Mouse (Mus musculus): ENCODE results near the gene Gm14525.
"Not testable (repeated sequence)": the region's sequence is repeated elsewhere in the genome, so short reads cannot be mapped to it uniquely, and the experiment has no call there.

Gm14525 gene

GRCm38 (mm10) chrX:26702538-26702937 lies at the start of gene Gm14525:
TSS of gene Gm14525 (minus strand) at chrX:26702638.
- not testable (repeated sequence) for DNase-seq
